Mouse (Mus musculus) intestine, embryonic 16.5 days (tissue): Measurements from ENCODE around the gene B3gnt8. TPM values are rescaled to one million over a fixed set of nuclear protein-coding genes. Genes with fewer than 3 reads are reported as not detected.
A peak's percentile ranks its signal among the peaks of the same experiment; 100 is the strongest.

Source experiments
- ATAC-seq: fragments of 200-750 bp; cut with Nextera tagmentation; 2 replicates; pipeline ENCODE4 v1.8.0; 2017; ENCODE audit warnings: moderate TSS enrichment, moderate library complexity
- H3K27ac ChIP-seq: fragments of 300-500 bp; sonication (generic); 2 replicates; pipeline ENCODE4 v1.5.1; 2014; ENCODE audit warnings: mild to moderate bottlenecking, low read length
- H3K27me3 ChIP-seq: fragments of 300-500 bp; sonication (generic); replicated peaks from 2 replicates; pipeline ENCODE4 v1.6.1; 2014; ENCODE audit warnings: low read length, control low read depth, mixed read lengths; ENCODE audit not compliant: control insufficient read depth, insufficient read depth
- H3K36me3 ChIP-seq: fragments of 300-500 bp; sonication (generic); 2 replicates; pipeline ENCODE4 v1.6.1; 2014; ENCODE audit warnings: low read length, control low read depth; ENCODE audit not compliant: control insufficient read depth, insufficient read depth
- H3K4me1 ChIP-seq: fragments of 300-500 bp; sonication (generic); 2 replicates; pipeline ENCODE4 v1.6.1; 2014; ENCODE audit warnings: low read length, control low read depth, mixed read lengths; ENCODE audit not compliant: control insufficient read depth, insufficient read depth
- H3K4me2 ChIP-seq: fragments of 300-500 bp; sonication (generic); 2 replicates; pipeline ENCODE4 v1.6.1; 2014; ENCODE audit warnings: low read depth, low read length, control low read depth
- H3K4me3 ChIP-seq: fragments of 300-500 bp; sonication (generic); 2 replicates; pipeline ENCODE4 v1.5.1; 2014; ENCODE audit warnings: mild to moderate bottlenecking, low read length
- H3K9ac ChIP-seq: fragments of 300-500 bp; sonication (generic); 2 replicates; pipeline ENCODE4 v1.6.1; 2014; ENCODE audit warnings: low read depth, low read length
- H3K9me3 ChIP-seq: fragments of 300-500 bp; sonication (generic); 2 replicates; pipeline ENCODE4 v1.6.1; 2016; ENCODE audit warnings: low read length, control low read depth; ENCODE audit not compliant: control insufficient read depth
- WGBS: fragments of 180-500 bp; shearing (Covaris S2); extraction: QIAGEN DNeasy Blood & Tissue Kit; methylation state at CpG from one replicate; pipeline ENCODE4 v1.1.7; 2014; 5-methylcytosine and 5-hydroxymethylcytosine counted together
- polyA plus RNA-seq: library from polyadenylated mRNA; unstranded; fragments of >200 nt; fragmentation: Nextera tagmentation; extraction: Ambion mirVana; gene quantifications from 2 replicates; pipeline ENCODE4 v1.2.1, GENCODE M21; 2015

B3gnt8 gene
- polyA plus RNA-seq, 1 experiment from 2014 or later, result 6.8 TPM

DNA sequence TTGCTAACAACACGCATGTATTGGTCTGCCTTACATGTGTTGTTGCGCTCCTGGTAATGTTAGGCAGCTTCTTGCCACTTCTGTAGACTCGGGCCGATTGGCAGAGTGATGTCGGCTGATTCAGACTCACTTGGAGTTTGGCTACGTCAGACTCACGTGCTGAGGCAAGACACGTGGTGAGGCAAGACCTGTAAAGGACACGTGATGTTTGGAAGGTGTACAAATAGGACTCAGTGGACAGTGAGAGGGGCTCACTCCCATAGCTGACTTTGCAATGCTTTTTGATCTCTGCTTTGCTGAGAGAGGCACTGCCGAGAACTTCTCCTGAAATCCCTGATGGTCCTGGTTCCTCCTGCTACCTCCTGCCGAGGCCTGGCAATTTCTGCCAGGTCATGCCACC is 25.8 kb upstream of the B3gnt8 start:
- Histone ChIP-seq H3K9me3 (no peaks in the 10 kb centered on the region), H3K27me3 (no peaks in the 10 kb centered on the region), H3K9ac (no peak overlapping the region), H3K4me3 (no peak overlapping the region), H3K4me2 (no peak overlapping the region), H3K4me1 (no peaks in the 10 kb centered on the region), H3K27ac (no peak overlapping the region), H3K36me3 (no peaks in the 10 kb centered on the region)
- no peak for ATAC-seq
- WGBS, result 83% methylated on average over 11 of the region's 11 CpGs

DNA sequence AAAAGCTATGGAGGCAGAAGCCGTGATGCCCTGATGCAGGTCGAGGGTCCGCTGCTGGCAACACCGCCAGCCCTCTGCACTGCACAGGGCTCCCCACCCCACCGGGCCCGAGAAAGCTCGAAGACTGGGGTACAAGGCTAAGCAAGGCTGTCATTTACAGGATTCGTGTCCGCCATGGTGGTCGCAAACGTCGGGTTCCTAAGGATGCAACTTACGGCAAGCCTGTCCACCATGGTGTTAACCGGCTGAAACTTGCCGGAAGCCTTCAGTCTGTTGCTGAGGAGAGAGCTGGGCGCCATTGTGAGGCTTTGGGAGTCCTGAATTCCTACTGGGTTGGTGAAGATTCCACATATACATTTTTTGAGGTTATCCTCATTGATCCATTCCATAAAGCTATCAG is 25.1 kb upstream of the B3gnt8 start:
- H3K27ac ChIP-seq, result no peak overlapping the region
- ATAC-seq, result no peak
- no peaks in the 10 kb centered on the region for H3K27me3 ChIP-seq
- no peak overlapping the region for H3K4me3 ChIP-seq
- no peaks in the 10 kb centered on the region for H3K4me1 ChIP-seq
- 85% methylated on average over 16 of the region's 16 CpGs for WGBS
- no peak overlapping the region for H3K4me2 ChIP-seq
- no peaks in the 10 kb centered on the region for H3K36me3 ChIP-seq
- no peaks in the 10 kb centered on the region for H3K9me3 ChIP-seq
- no peak overlapping the region for H3K9ac ChIP-seq

DNA sequence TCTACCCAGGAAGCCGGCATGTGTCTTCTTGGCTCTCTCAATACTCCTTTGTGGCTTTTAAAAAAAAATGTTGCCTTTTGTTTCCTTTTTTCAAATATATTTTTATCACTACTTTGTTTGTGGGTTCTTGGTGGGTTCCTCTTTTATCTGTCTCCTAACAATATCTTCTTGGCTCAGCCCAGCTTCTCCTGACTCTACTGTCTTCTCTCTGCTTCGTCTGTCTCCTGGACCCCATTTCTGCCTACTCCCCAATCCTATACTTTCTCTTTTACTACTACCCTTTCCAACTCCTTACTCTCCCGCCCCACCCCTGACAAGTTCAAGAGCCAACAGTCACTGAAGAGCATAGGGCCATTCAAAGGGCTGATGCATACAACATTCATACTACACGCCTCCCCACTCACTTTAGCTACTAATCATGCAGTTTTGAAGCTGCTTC is 19.8 kb upstream of the B3gnt8 start:
- H3K9ac ChIP-seq, result no peak overlapping the region
- H3K27ac ChIP-seq, result no peak overlapping the region
- H3K36me3 ChIP-seq, result no peaks in the 10 kb centered on the region
- H3K27me3 ChIP-seq, result no peaks in the 10 kb centered on the region
- no peak for ATAC-seq
- H3K4me1 ChIP-seq, result no peaks in the 10 kb centered on the region
- H3K9me3 ChIP-seq, result no peaks in the 10 kb centered on the region
- no peak overlapping the region for H3K4me2 ChIP-seq
- H3K4me3 ChIP-seq, result no peak overlapping the region
- WGBS, result 80% methylated on average over 4 of the region's 4 CpGs

DNA sequence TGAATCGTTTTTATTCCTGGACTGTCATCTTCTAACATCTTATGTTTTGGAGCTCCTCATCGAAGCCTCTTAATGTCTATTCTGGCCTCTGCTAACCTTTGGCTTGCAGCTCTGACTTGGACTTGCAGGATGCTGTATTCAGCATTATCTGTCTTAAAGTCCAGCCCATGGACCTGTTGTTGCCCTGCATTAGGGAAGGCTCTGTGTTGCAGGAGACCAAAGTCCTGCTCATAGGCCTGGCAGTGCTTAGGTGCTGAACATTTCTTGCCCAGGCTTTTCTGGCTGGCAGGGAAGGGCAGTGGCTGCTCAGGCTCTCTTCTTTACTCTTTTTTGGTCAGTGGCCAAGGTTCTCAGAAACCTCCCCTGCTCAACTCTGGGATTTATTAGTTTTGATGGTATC is 19.3 kb upstream of the B3gnt8 start:
- Histone ChIP-seq H3K9me3 (no peaks in the 10 kb centered on the region), H3K36me3 (no peaks in the 10 kb centered on the region), H3K27ac (no peak overlapping the region), H3K4me2 (no peak overlapping the region), H3K4me3 (no peak overlapping the region), H3K27me3 (no peaks in the 10 kb centered on the region), H3K9ac (no peak overlapping the region), H3K4me1 (no peaks in the 10 kb centered on the region)
- 0 out of 2 replicates have a peak, but pooled peaks have one; percentile 55 for ATAC-seq
- 74% methylated on average over 2 of the region's 2 CpGs for WGBS

DNA sequence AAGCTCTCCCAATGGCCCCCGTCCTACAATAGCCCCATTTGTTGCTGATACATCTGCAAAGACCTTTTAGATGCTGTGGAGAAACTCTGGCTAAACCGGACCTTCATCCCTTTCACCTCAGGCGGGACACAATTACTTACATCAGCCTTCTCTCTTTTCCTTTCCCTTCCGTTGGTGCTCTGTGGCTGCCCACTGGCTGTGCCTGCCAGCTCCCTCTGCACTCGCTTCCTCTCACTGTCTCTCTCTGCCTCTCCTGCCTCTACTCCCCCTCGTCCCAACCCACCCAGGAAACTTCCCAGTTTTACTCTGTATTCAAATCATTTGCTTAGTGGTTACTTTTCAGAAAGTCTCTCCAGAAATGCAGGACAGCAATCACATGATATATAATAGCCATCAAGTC is 16.4 kb upstream of the B3gnt8 start:
- H3K36me3 ChIP-seq, result no peaks in the 10 kb centered on the region
- H3K9ac ChIP-seq, result no peak overlapping the region
- WGBS, result 44% methylated on average over 6 of the region's 6 CpGs
- no peak overlapping the region for H3K4me2 ChIP-seq
- H3K4me3 ChIP-seq, result no peak overlapping the region
- ATAC-seq, result no peak
- no peaks in the 10 kb centered on the region for H3K4me1 ChIP-seq
- H3K27ac ChIP-seq, result no peak overlapping the region
- H3K9me3 ChIP-seq, result no peaks in the 10 kb centered on the region
- no peaks in the 10 kb centered on the region for H3K27me3 ChIP-seq

DNA sequence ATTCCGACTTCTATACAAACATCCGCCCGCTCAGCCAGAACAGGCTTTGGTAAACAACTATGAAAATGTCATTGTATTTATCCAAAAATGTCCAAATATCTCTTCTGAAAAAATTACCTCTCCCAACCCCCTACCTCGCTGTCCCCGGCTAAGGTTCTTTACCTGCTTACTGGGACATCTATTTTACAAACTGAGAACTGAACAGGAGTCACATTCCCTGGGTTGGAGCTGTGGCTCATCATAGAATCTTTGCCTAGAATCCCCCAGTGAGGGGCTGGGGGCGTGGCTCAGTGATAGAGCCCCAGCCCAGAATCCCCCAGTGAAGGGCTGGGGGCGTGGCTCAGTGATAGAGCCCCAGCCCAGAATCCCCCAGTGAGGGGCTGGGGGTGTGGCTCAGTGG is 15.0 kb upstream of the B3gnt8 start:
- Histone ChIP-seq H3K9me3 (no peaks in the 10 kb centered on the region), H3K4me3 (no peak overlapping the region), H3K36me3 (no peaks in the 10 kb centered on the region), H3K4me1 (0 out of 2 replicates have a peak, but pooled peaks cover 3% of the 10 kb centered on the region), H3K27me3 (no peaks in the 10 kb centered on the region), H3K9ac (no peak overlapping the region), H3K27ac (no peak overlapping the region), H3K4me2 (no peak overlapping the region)
- WGBS, result 40% methylated on average over 7 of the region's 7 CpGs
- no peak for ATAC-seq

DNA sequence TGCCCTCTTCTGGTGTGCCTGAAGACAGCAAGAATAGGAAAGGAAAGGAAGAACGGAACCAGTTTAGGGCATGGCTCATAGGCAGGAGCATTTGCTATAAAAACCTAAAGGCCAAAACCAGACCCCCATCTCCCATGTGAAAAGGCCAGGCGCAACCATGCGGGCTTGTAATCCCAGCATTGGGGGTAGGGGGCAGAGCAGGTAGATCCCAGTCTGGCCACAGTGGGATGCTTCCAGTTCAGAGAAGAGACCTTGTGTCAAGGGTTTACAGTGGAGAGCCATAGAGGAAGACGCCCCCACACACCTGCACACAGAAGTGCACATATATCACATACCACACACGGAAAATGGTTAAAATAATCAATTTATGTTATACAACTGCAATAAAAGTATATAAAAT is 12.4 kb upstream of the B3gnt8 start:
- no peak overlapping the region for H3K4me2 ChIP-seq

DNA sequence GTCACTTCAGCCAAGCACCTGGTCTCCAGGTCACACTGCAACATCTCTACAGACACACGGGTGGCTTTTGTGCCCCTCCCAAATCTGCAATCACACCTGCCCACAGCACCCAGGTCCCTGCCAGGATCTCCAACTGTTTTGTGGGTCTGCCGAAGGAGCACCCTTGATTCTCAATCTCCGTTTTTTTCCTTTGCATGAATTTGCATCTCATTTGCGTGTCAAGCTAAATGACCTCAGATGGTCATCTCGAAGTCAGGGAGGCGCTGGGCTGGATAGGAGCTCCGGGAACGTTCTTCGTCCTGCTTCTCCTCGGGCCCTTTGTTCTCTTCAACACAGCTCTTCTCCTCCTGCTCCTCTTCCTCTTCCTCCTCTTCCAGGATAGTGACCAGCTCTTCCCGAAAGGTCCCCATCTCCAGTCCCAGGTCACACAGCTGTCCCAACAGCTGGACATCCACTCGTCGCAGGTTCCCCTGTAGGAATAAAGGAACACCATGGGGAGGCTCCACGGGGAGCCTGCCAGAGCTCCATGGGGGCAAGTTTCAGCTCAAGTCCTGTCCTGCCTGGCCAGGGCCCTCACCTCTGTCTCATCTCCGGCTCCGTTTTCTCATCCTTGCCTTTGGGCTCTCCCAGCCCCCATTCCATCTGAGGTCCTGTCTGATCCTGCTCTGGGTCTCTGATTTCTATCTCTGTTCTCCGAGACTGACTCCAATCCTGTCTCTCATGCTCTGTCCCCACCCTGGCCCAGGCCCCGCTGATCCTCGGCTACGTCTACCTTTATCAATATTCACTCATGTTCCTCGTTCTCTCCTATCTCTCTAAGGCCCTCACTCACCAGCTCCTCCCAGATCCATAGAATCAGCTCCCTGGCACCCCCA is 11.4 kb upstream of the B3gnt8 start:
- WGBS, result 68% methylated on average over 21 of the region's 21 CpGs
- ATAC-seq, result peak; percentile 39
- Histone ChIP-seq H3K9me3 (no peaks in the 10 kb centered on the region), H3K9ac (peak overlapping the region; percentile 54), H3K27ac (peak overlapping the region; percentile 82), H3K36me3 (no peaks in the 10 kb centered on the region), H3K4me1 (peaks cover 6% of the 10 kb centered on the region; the same call in 1 of the 2 replicates), H3K4me2 (peak overlapping the region; percentile 38), H3K4me3 (peak overlapping the region; percentile 34), H3K27me3 (no peaks in the 10 kb centered on the region)

More for the DNA sequence above, 12.4 kb upstream of the B3gnt8 start:
- no peak overlapping the region for H3K9ac ChIP-seq
- H3K36me3 ChIP-seq, result no peaks in the 10 kb centered on the region
- peaks cover 3% of the 10 kb centered on the region; the same call in 1 of the 2 replicates for H3K4me1 ChIP-seq
- H3K27me3 ChIP-seq, result no peaks in the 10 kb centered on the region
- H3K27ac ChIP-seq, result no peak overlapping the region
- WGBS, result 86% methylated on average over 5 of the region's 5 CpGs
- no peaks in the 10 kb centered on the region for H3K9me3 ChIP-seq
- no peak overlapping the region; the same call in 1 of the 2 replicates for H3K4me3 ChIP-seq
- no peak for ATAC-seq

DNA sequence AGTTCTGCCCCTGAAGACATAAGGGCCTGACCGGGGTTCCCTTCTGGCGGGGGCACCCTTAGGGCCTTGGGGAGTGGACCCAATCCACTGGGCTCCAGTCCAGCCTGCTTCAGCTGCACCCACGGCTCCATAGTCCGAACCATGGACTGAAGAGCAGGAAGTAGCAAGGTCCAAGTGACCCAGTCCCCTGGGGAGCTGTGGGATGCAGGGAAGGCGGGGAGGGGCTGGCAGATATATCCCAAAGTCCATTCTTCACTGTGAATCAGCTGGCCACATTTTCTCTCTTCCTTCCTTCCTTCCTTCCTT is 10.8 kb upstream of the B3gnt8 start, which contains the start of gene Erich4:
Gene Erich4, minus strand, starts transcription at position 187 of the 306 bp plus-strand sequence.
- peak within 1 kb of the TSS; percentile 54 for H3K9ac ChIP-seq
- H3K4me3 ChIP-seq, result peak within 1 kb of the TSS; percentile 34
- peak; percentile 83 for ATAC-seq
- WGBS, result 61% methylated on average over 5 of the region's 5 CpGs
- H3K27me3 ChIP-seq, result no peaks in the 10 kb centered on the region
- H3K27ac ChIP-seq, result peak within 1 kb of the TSS; percentile 82
- peaks cover 7% of the 10 kb centered on the region; the same call in 1 of the 2 replicates for H3K4me1 ChIP-seq
- no peaks in the 10 kb centered on the region for H3K9me3 ChIP-seq
- H3K4me2 ChIP-seq, result peak within 1 kb of the TSS; percentile 38
- H3K36me3 ChIP-seq, result no peaks in the 10 kb centered on the region
